Mouse (Mus musculus) urinary bladder, postnatal 4 days (tissue): ENCODE measurements at regions not wholly inside any gene's neighbourhood (a gene's known extent, or its start where the extent isn't known, plus 50 kb on each side); places are given as distances from the start of the nearest gene placed in this dataset.

ENCODE experiments used
- DNase-seq, 2 experiments: peaks; one replicate each; pipeline ENCODE4 v3.0.0; 2021 to 2022; ENCODE audit warnings: low spot score in 2 of 2

DNA sequence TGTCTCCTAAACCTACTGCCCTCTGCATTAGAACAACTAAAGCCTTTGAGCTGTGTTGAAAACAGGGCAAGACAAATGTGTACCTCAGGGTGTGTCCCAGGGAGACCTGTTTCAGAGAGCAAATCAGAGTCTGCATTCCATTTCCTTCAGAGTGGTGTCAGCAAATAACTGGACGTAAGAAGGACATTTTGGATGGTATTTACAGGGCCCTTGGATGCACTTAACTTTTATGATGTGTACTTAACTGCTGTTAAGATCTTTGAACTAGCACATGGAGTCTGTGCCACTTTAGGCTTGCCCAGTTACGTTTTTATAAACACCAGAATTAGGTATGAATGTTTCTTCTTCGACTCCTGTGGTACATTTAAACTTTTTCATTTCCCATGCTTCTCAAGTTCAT, 123.0 kb upstream of the Mmadhc start:
- no peak for DNase-seq

- DNase-seq, result no peak
Measured at GRCm38 (mm10) chr2:50417643-50418042, 121.0 kb upstream of the Mmadhc start.

GRCm38 (mm10) chr2:50417135-50417534, 120.5 kb upstream of the Mmadhc start:
- DNase-seq, result no peak

GRCm38 (mm10) chr2:50416056-50416455, 119.5 kb upstream of the Mmadhc start:
- DNase-seq, result no peak

DNA sequence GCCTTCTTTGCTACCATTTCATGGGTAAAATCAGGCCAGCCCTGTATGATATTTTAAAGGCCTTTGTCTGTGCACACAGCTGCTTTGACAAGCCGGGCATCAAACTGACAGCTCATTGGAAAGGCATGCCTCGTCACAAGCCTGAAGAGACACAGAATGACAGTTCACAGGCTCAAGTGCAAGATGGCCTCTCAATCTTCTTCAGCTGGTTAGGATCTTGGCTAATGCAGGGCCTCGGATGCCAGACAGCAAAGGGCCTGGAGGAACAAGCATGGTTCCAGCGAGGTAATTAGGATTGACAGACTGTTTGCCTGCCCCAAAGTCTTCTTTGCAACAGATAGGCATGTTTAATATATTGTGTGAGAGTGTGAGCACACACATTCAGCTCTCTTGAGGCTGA, 109.3 kb upstream of the Mmadhc start:
- DNase-seq, result no peak

- no peak for DNase-seq
Measured at GRCm38 (mm10) chr2:50403106-50403505, 106.5 kb upstream of the Mmadhc start.

- no peak for DNase-seq
Measured at GRCm38 (mm10) chr2:50398576-50398975, 102.0 kb upstream of the Mmadhc start.

- DNase-seq, result no peak
Measured at GRCm38 (mm10) chr2:50377609-50378413, 81.2 kb upstream of the Mmadhc start.

- no peak for DNase-seq
Measured at GRCm38 (mm10) chr2:50373626-50374025, 77.0 kb upstream of the Mmadhc start.

GRCm38 (mm10) chr2:50373006-50373405, 76.4 kb upstream of the Mmadhc start:
- no peak for DNase-seq

- no peak for DNase-seq
Measured at GRCm38 (mm10) chr2:50368831-50369230, 72.2 kb upstream of the Mmadhc start.

DNA sequence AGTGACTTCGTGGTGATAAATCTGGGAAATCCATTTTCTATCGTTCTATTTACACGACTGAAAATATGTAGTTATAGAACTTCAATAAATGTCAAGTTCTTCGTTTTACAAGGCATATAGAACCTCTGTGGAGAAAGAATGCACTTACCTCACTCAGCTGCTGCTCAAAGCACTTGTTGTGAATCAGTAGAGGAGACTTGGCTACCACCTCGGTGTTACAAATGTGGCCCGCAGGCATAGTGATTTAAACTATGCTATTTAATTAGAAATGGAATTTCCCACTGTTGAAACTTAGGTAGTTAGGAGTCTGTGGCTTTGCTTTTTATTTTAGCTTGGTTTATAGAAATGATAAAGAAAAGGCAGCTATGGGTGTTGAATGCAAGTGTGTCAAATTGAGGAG, 71.8 kb upstream of the Mmadhc start:
- DNase-seq, result no peak

GRCm38 (mm10) chr2:50365221-50365620, 68.6 kb upstream of the Mmadhc start:
- DNase-seq, result no peak

GRCm38 (mm10) chr2:50356089-50356488, 59.5 kb upstream of the Mmadhc start:
- DNase-seq, result no peak

DNA sequence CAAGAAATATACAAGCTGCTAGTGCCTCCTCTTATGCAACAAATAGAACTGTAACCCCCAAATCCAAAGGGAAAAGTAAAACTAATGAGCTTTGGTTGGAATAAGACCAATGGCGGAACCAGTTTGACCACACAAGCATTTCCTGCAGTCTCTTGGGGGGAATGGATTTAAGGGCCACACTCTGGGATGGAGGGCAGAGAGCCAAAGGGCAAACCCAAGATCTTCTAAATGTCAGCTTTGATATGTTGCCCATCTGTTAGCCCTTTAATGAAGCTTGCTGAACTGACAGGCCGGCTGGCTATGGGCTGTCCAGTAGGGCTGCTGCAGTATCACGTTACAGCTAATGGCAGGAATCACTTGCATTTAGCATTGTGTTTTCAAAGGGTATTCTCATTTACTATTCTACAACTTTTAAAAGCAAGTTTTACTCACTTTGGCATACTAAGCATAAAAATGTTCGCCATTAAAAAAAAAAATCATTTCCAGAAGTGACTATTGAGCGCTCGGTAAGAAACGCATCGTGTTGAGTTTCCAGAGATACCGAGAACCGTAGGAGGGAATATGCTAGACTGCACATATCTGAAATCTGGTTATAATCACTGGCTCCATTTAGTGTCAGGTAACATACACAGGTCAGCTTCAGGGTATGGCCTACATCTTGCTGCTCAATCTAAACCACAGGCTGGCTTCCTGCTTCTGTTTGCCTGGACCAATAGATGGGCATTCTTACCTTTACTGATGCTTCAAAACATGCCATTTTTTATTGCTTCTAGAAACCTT, 51.1 kb upstream of the Mmadhc start:
- no peak for DNase-seq
